Mouse (Mus musculus) kidney, adult 2 months (tissue): ENCODE measurements at regions not wholly inside any gene's neighbourhood (a gene's known extent, or its start where the extent isn't known, plus 50 kb on each side); places are given as distances from the start of the nearest gene placed in this dataset.

ENCODE experiments used
- CTCF ChIP-seq: fragments of 200-500 bp; conservative IDR thresholded peaks from 2 replicates; pipeline ENCODE4 v1.5.1; 2011; ENCODE audit warnings: low read depth, mild to moderate bottlenecking, control low read depth, low read length, moderate library complexity, mixed read lengths; ENCODE audit not compliant: insufficient read depth, insufficient read length
- POLR2A ChIP-seq: fragments of 200-500 bp; IDR thresholded peaks from one replicate; pipeline ENCODE4 v1.6.1; 2011; ENCODE audit warnings: low read depth, low read length, control low read depth

- TF ChIP-seq POLR2A = no peak
- peak; percentile 78 for TF ChIP-seq CTCF
Measured at GRCm38 (mm10) chr1:136739486-136739885, 114.8 kb downstream of the Zfp281 start.
